Mouse (Mus musculus): Measurements from ENCODE around the gene Rab6b.

- no peak for TF ChIP-seq MAX (IDR thresholded peaks at IDR 0.05; ENCODE audit: low read length)
- TF ChIP-seq POLR2A (IDR thresholded peaks at IDR 0.05; ENCODE audit: low read depth, low read length): no peak
- TF ChIP-seq CTCF (conservative IDR thresholded peaks at IDR 0.05 in 1 of 2, IDR thresholded peaks at IDR 0.05 in 1 of 2; ENCODE audit: low read depth in 2 of 2, low read length in 2 of 2): no peak
These were observed 76.8 kb downstream of the Rab6b start for GRCm38 (mm10) chr9:103188416-103188815.

Data from CH12.LX (cell line).